Mouse (Mus musculus) liver, embryonic 18 days (tissue): ENCODE data around the gene Mrvi1. TPM values are rescaled to one million over a fixed set of nuclear protein-coding genes. Genes with fewer than 3 reads are reported as not detected.

Source experiments
- polyA plus RNA-seq: library from polyadenylated mRNA; depleted of rRNA; stranded (reverse); fragments of >200 nt; gene quantifications from 2 replicates; pipeline ENCODE4 v1.2.3, GENCODE M21; 2012; rRNA removed

The Mrvi1 gene
- polyA plus RNA-seq, result 4.4 and 5.1 TPM in 2 replicates

GRCm38 (mm10) chr7:110982053-110982705 is at the start of gene Mrvi1:
Gene Mrvi1, minus strand, starts transcription at chr7:110982461.

GRCm38 (mm10) chr7:111028281-111029045 is 46.2 kb upstream of the Mrvi1 start, which contains the start of gene Ctr9:
Gene Ctr9, plus strand, starts transcription at chr7:111028951.

GRCm38 (mm10) chr7:110862751-110863289 is 119.4 kb downstream of the Mrvi1 start, which contains the start of gene Lyve1:
Gene Lyve1, minus strand, starts transcription at chr7:110863239.

GRCm38 (mm10) chr7:110843916-110844874 is 138.1 kb downstream of the Mrvi1 start, which contains the start of gene Rnf141:
Gene Rnf141, minus strand, starts transcription at chr7:110844457.

Other genes starting within 250 kb of the Mrvi1 start
- 11.9 and 16.0 TPM in 2 replicates for gene Ampd3, start 214.3 kb downstream of the Mrvi1 start, polyA plus RNA-seq
- 20.0 and 21.4 TPM in 2 replicates for gene Rnf141, start 138.0 kb downstream of the Mrvi1 start, polyA plus RNA-seq
- gene Lyve1, start 119.2 kb downstream of the Mrvi1 start, polyA plus RNA-seq, result 32.5 and 35.9 TPM in 2 replicates
- gene Ctr9, start 46.5 kb upstream of the Mrvi1 start, polyA plus RNA-seq, result 11.0 and 12.1 TPM in 2 replicates
- gene Eif4g2, start 100.6 kb upstream of the Mrvi1 start, polyA plus RNA-seq, result 116 and 120 TPM in 2 replicates